Mouse (Mus musculus) E14TG2a.4 (cell line): ENCODE measurements at regions not wholly inside any gene's neighbourhood (a gene's known extent, or its start where the extent isn't known, plus 50 kb on each side); places are given as distances from the start of the nearest gene placed in this dataset.
"Not testable (repeated sequence)": the region's sequence is repeated elsewhere in the genome, so short reads cannot be mapped to it uniquely, and the experiment has no call there.

Source experiments
- H3K27me3 ChIP-seq: 2 replicates; pipeline ENCODE4 v1.6.1; 2014; ENCODE audit warnings: low read length, control low read depth; ENCODE audit not compliant: insufficient read depth
- H3K36me3 ChIP-seq: 2 replicates; pipeline ENCODE4 v1.6.1; 2014; ENCODE audit warnings: low read length, control low read depth; ENCODE audit not compliant: insufficient read depth
- H3K4me1 ChIP-seq: replicated peaks from 2 replicates; pipeline ENCODE4 v1.6.1; 2014; ENCODE audit warnings: low read depth, low read length, control low read depth
- H3K4me3 ChIP-seq: replicated peaks from 2 replicates; pipeline ENCODE4 v1.5.1; 2014; ENCODE audit warnings: mild to moderate bottlenecking, low read length
- H3K9me3 ChIP-seq: 2 replicates; pipeline ENCODE4 v1.6.1; 2014; ENCODE audit warnings: low read length, control low read depth
- NANOG ChIP-seq: IDR thresholded peaks from 2 replicates; pipeline ENCODE4 v1.6.1; 2014; ENCODE audit warnings: borderline replicate concordance, low read length, mixed read lengths

DNA sequence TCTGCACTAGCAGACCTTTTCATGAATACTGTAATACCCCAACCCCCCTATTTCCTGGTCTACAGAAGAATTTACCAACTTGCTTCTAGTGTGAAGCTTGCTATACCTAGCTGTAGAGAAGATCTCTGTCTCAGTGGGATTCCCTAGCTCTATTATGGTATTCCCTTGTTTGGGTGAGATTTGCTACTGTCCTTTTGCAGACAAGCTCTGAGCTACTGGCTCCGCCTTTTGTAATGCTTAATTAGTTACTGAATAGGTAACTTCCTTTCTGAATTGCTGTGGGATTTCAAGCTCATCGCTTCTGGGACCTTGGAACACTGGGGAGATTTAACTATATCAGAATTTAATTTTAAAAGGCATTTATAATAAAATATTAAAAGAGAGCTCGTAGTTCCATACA, 177.5 kb upstream of the Gm28269 start:
- H3K36me3 ChIP-seq, H3K4me3 ChIP-seq, H3K4me1 ChIP-seq, H3K27me3 ChIP-seq: not testable (repeated sequence)
- H3K9me3 ChIP-seq, result peaks cover 27% of the 10 kb centered on the region
- TF ChIP-seq NANOG, result peak; percentile 53; the same call in 1 of the 2 replicates
